Mouse (Mus musculus) midbrain, embryonic 15.5 days (tissue): ENCODE data around the gene Yjefn3. TPM values are rescaled to one million over a fixed set of nuclear protein-coding genes. Genes with fewer than 3 reads are reported as not detected.

ENCODE experiments used
- ATAC-seq: fragments of 200-750 bp; cut with Nextera tagmentation; replicated peaks from 2 replicates; pipeline ENCODE4 v1.8.0; 2017; ENCODE audit warnings: moderate TSS enrichment
- H3K27ac ChIP-seq: fragments of 300-500 bp; sonication (generic); 2 replicates; pipeline ENCODE4 v1.5.1; 2015; ENCODE audit warnings: mild to moderate bottlenecking, inconsistent platforms
- H3K27me3 ChIP-seq: fragments of 300-500 bp; sonication (generic); replicated peaks from 2 replicates; pipeline ENCODE4 v1.6.1; 2015; ENCODE audit warnings: inconsistent platforms
- H3K36me3 ChIP-seq: fragments of 300-500 bp; sonication (generic); replicated peaks from 2 replicates; pipeline ENCODE4 v1.6.1; 2015; ENCODE audit warnings: inconsistent platforms
- H3K4me1 ChIP-seq: fragments of 300-500 bp; sonication (generic); 2 replicates; pipeline ENCODE4 v1.6.1; 2015; ENCODE audit warnings: inconsistent platforms
- H3K4me2 ChIP-seq: fragments of 300-500 bp; sonication (generic); 2 replicates; pipeline ENCODE4 v1.6.1; 2015; ENCODE audit warnings: inconsistent platforms, mild to moderate bottlenecking, moderate library complexity
- H3K4me3 ChIP-seq: fragments of 300-500 bp; sonication (generic); 2 replicates; pipeline ENCODE4 v1.5.1; 2015; ENCODE audit warnings: mild to moderate bottlenecking, inconsistent platforms
- H3K9ac ChIP-seq: fragments of 300-500 bp; sonication (generic); 2 replicates; pipeline ENCODE4 v1.6.1; 2015; ENCODE audit warnings: mild to moderate bottlenecking, inconsistent platforms
- H3K9me3 ChIP-seq: fragments of 300-500 bp; sonication (generic); 2 replicates; pipeline ENCODE4 v1.6.1; 2016; ENCODE audit warnings: inconsistent platforms
- WGBS: fragments of 180-500 bp; shearing (Covaris S2); methylation state at CpG from one replicate; pipeline ENCODE4 v1.1.7; 2015; ENCODE audit warnings: mixed read lengths; 5-methylcytosine and 5-hydroxymethylcytosine counted together
- polyA plus RNA-seq: library from polyadenylated mRNA; unstranded; fragments of >200 nt; fragmentation: Nextera tagmentation; extraction: Ambion mirVana; gene quantifications from 2 replicates; pipeline ENCODE4 v1.2.1, GENCODE M21; 2015

Yjefn3 gene
- polyA plus RNA-seq, 1 experiment from 2014 or later = 12.2 TPM

DNA sequence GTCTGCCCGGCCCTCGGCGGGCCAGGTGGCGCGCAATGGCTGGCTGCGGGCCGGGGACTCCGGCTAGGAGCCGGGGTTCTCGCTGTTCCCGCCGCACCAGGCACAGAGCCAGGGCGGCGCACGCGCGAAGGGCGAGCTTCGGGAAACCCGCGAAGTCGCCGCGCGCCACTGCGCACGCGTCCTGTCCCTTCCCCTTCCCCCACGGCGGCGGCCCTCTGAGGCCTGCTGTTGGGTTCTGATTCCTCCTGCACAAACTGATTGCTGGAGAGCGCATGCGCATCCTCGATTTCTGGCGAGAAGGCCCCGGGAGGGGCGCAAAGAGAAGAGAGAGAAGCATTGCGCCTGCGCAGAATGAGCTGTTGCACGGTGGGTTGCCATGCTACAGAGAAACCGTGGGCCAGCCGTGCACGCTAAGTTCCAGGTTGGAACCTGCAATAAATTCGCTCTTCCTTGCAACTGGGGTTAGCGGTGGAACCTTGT, 591 bp upstream of the Yjefn3 start:
- peak; percentile 89 for ATAC-seq
- peak overlapping the region; percentile 89 for H3K27ac ChIP-seq
- no peaks in the 10 kb centered on the region for H3K36me3 ChIP-seq

GRCm38 (mm10) chr8:69901484-69902162, 889 bp downstream of the Yjefn3 start:
- peak overlapping the region; percentile 89 for H3K27ac ChIP-seq
- H3K4me3 ChIP-seq = peak overlapping the region; percentile 86
- peak overlapping the region; percentile 73 for H3K9ac ChIP-seq
- H3K4me2 ChIP-seq = peak overlapping the region; percentile 99
- H3K27me3 ChIP-seq = no peaks in the 10 kb centered on the region
- 3% methylated on average over 41 of the region's 41 CpGs for WGBS
- no peaks in the 10 kb centered on the region for H3K36me3 ChIP-seq
- H3K9me3 ChIP-seq = no peaks in the 10 kb centered on the region
- peak; percentile 72 for ATAC-seq
- peaks cover 50% of the 10 kb centered on the region for H3K4me1 ChIP-seq

More for the DNA sequence above, 591 bp upstream of the Yjefn3 start:
- Histone ChIP-seq H3K4me3 (peak overlapping the region; percentile 86), H3K4me2 (peak overlapping the region; percentile 99), H3K27me3 (no peaks in the 10 kb centered on the region), H3K4me1 (peaks cover 39% of the 10 kb centered on the region), H3K9ac (peak overlapping the region; percentile 64), H3K9me3 (no peaks in the 10 kb centered on the region)
- WGBS = under 1% methylated on average over 43 of the region's 45 CpGs

DNA sequence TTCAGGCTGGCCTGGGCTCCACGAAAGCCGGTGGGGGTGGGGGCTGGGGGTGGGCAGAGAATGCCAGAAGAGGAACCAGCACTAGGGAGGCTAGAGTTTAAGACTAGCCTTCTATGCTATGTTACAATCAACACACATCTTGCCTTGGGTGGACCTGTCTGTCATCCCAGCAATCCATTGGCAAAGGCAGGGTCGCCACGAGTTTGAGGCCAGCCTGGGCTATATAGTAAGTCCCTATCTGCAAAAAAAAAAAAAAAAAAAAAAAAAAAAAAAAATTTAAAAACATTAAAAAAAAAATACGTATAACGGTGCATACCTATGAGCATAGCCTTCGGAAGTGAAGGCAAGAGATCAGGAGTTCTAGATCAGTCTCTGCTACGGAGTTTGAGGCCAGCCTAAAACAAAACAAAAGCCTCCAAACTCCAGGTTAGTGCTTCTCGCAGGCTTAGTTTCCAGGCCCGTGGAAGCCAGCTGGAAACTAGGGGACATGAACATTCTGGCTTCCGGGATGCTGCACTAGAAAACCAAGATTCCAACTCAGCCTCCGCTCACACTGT, 1.5 kb downstream of the Yjefn3 start:
- Histone ChIP-seq H3K4me1 (peaks cover 50% of the 10 kb centered on the region), H3K9ac (peak overlapping the region; percentile 73), H3K36me3 (no peaks in the 10 kb centered on the region), H3K27ac (peak overlapping the region; percentile 89), H3K4me2 (peak overlapping the region; percentile 99), H3K27me3 (no peaks in the 10 kb centered on the region), H3K4me3 (peak overlapping the region; percentile 86), H3K9me3 (no peaks in the 10 kb centered on the region)
- WGBS = 16% methylated on average over 12 of the region's 12 CpGs
- ATAC-seq = 0 out of 2 replicates have a peak, but pooled peaks have one; percentile 3

GRCm38 (mm10) chr8:69899876-69900275, 2.6 kb downstream of the Yjefn3 start:
- H3K4me3 ChIP-seq = no peak overlapping the region
- ATAC-seq = no peak
- H3K9me3 ChIP-seq = no peaks in the 10 kb centered on the region
- WGBS = 100% methylated on average over 2 of the region's 2 CpGs
- no peak overlapping the region for H3K27ac ChIP-seq
- H3K27me3 ChIP-seq = no peaks in the 10 kb centered on the region
- H3K9ac ChIP-seq = no peak overlapping the region
- peak overlapping the region; percentile 99; the same call in 1 of the 2 replicates for H3K4me2 ChIP-seq
- peaks cover 53% of the 10 kb centered on the region for H3K4me1 ChIP-seq
- H3K36me3 ChIP-seq = no peaks in the 10 kb centered on the region

- WGBS = 88% methylated on average over 6 of the region's 6 CpGs
- Histone ChIP-seq H3K4me1 (peaks cover 44% of the 10 kb centered on the region), H3K4me2 (no peak overlapping the region), H3K9ac (no peak overlapping the region), H3K9me3 (no peaks in the 10 kb centered on the region), H3K36me3 (no peaks in the 10 kb centered on the region), H3K27me3 (no peaks in the 10 kb centered on the region), H3K4me3 (no peak overlapping the region), H3K27ac (no peak overlapping the region)
- no peak for ATAC-seq
Measured at GRCm38 (mm10) chr8:69897857-69898256, 4.7 kb downstream of the Yjefn3 start.

- Histone ChIP-seq H3K4me1 (peaks cover 32% of the 10 kb centered on the region), H3K4me3 (no peak overlapping the region), H3K4me2 (no peak overlapping the region), H3K9me3 (no peaks in the 10 kb centered on the region), H3K36me3 (no peaks in the 10 kb centered on the region), H3K27ac (no peak overlapping the region), H3K27me3 (no peaks in the 10 kb centered on the region), H3K9ac (no peak overlapping the region)
- ATAC-seq = no peak
- WGBS = 68% methylated on average over 4 of the region's 4 CpGs
Measured at GRCm38 (mm10) chr8:69895772-69896451, 6.6 kb downstream of the Yjefn3 start.

DNA sequence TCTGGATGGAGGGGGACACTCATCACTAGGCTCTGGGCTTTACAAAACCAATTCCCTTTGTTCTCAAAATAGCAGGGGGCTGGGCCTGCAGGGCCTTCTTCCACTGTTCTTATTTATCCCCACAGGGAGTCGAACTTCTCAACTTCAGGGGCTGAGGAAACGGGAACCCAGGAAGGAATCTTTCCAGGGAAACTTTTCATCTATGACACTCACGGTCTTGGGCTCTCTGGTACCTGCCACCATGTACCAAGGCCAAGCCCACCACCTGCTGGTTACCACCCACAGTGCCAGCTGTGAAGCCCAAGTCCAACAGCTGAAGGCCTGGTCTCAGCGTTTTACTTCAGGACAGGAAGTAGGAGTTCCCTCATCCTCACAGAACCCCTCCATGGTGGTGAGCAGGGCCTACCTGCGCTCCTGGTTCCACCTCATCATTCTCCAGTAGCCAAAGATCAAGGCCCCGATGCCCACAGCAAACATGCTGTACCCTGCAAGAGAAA, 7.6 kb downstream of the Yjefn3 start:
- WGBS = 48% methylated on average over 6 of the region's 6 CpGs
- no peaks in the 10 kb centered on the region for H3K9me3 ChIP-seq
- no peaks in the 10 kb centered on the region for H3K36me3 ChIP-seq
- no peak overlapping the region for H3K9ac ChIP-seq
- no peak overlapping the region for H3K27ac ChIP-seq
- H3K4me3 ChIP-seq = no peak overlapping the region
- ATAC-seq = no peak
- no peak overlapping the region for H3K4me2 ChIP-seq
- H3K4me1 ChIP-seq = peaks cover 22% of the 10 kb centered on the region
- peaks cover 7% of the 10 kb centered on the region for H3K27me3 ChIP-seq

DNA sequence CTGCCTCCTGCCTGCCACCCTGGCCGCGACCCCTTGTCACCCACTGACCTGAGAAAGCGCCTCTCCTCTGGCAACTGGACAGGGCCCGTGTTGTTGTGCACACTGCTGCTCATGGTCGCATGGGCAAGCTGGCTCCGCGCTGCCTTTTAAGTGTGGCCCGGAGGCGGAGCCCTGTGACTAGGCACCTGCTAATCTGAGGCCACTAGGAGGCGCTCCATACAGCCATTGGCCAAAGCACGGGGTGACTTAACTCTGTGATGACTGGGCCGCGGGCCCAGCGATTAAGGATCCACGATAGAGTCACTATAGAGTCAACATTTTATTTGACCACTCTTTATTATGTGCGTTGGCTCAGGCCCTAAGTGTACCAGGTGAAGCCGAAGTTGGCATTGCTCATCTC, 8.6 kb downstream of the Yjefn3 start:
- no peaks in the 10 kb centered on the region for H3K9me3 ChIP-seq
- peaks cover 17% of the 10 kb centered on the region for H3K27me3 ChIP-seq
- 28% methylated on average over 17 of the region's 17 CpGs for WGBS
- H3K36me3 ChIP-seq = no peaks in the 10 kb centered on the region
- no peak overlapping the region for H3K9ac ChIP-seq
- no peak overlapping the region for H3K4me3 ChIP-seq
- H3K4me2 ChIP-seq = no peak overlapping the region
- ATAC-seq = no peak
- peaks cover 21% of the 10 kb centered on the region for H3K4me1 ChIP-seq
- H3K27ac ChIP-seq = no peak overlapping the region

DNA sequence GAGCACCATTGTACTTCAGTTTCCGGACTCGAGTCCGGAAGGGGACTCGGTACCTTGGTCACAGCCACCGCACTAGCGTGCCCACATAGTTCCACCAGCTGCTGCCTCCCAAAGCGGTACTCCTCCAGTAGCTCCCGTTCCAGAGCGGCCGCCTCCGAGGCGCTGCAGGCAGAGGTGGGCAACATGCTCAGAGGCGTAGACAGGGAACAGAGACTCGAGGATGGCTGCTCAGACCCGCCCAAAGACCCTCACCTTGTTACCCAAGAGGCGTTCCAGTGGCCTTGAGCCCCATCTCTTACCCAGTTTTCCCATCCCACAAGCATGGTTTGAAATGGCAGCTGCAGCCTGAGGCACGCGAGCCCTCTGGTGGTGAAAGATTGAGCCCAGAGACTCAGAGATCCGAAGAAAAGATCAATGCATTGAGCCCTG, 11.7 kb downstream of the Yjefn3 start:
- no peak; the same call in 1 of the 2 replicates for ATAC-seq
- Histone ChIP-seq H3K4me1 (peaks cover 39% of the 10 kb centered on the region), H3K36me3 (no peaks in the 10 kb centered on the region), H3K4me2 (no peak overlapping the region; the same call in 1 of the 2 replicates), H3K9ac (no peak overlapping the region), H3K4me3 (no peak overlapping the region), H3K9me3 (no peaks in the 10 kb centered on the region), H3K27me3 (peaks cover 47% of the 10 kb centered on the region), H3K27ac (no peak overlapping the region)
- 36% methylated on average over 19 of the region's 19 CpGs for WGBS

- WGBS = 4% methylated on average over 32 of the region's 32 CpGs
- no peaks in the 10 kb centered on the region for H3K36me3 ChIP-seq
- H3K4me2 ChIP-seq = peak overlapping the region; percentile 43
- peaks cover 38% of the 10 kb centered on the region for H3K4me1 ChIP-seq
- no peak overlapping the region for H3K27ac ChIP-seq
- peak; percentile 13; the same call in 1 of the 2 replicates for ATAC-seq
- H3K4me3 ChIP-seq = peak overlapping the region; percentile 27
- H3K9me3 ChIP-seq = no peaks in the 10 kb centered on the region
- no peak overlapping the region for H3K9ac ChIP-seq
- peaks cover 67% of the 10 kb centered on the region for H3K27me3 ChIP-seq
Measured at GRCm38 (mm10) chr8:69888902-69889301, 13.6 kb downstream of the Yjefn3 start.

- Histone ChIP-seq H3K4me3 (peak overlapping the region; percentile 27), H3K27me3 (peaks cover 72% of the 10 kb centered on the region), H3K36me3 (no peaks in the 10 kb centered on the region), H3K9me3 (no peaks in the 10 kb centered on the region), H3K27ac (no peak overlapping the region), H3K4me1 (peaks cover 38% of the 10 kb centered on the region), H3K4me2 (peak overlapping the region; percentile 45), H3K9ac (no peak overlapping the region)
- 0 out of 2 replicates have a peak, but pooled peaks have one; percentile 9 for ATAC-seq
- WGBS = 5% methylated on average over 24 of the region's 24 CpGs
Measured at GRCm38 (mm10) chr8:69888244-69888866, 14.2 kb downstream of the Yjefn3 start.
